Mouse (Mus musculus) erythroid progenitor cell, adult 5-6 weeks (primary cell): Measurements from ENCODE around the gene Armc3. TPM values are rescaled to one million over a fixed set of nuclear protein-coding genes. Genes with fewer than 3 reads are reported as not detected.
"Not testable (repeated sequence)": the region's sequence is repeated elsewhere in the genome, so short reads cannot be mapped to it uniquely, and the experiment has no call there.

Source experiments
- ATAC-seq: replicated peaks from 2 replicates; pipeline ENCODE4 v1.8.0; 2016; ENCODE audit warnings: moderate number of reproducible peaks, mild to moderate bottlenecking, moderate TSS enrichment, inconsistent platforms; ENCODE audit not compliant: poor library complexity, low FRiP score, severe bottlenecking
- total RNA-seq, 2 experiments: library from RNA; stranded (forward) in 1 of 2; stranded (reverse) in 1 of 2; fragments of 150-400 nt in 1 of 2; fragments of 186-747, 209-891 nt in 1 of 2; gene quantifications; 2 replicates each; pipeline versions ENCODE4 v1.2.3 to v1.2.4; 2015 to 2017; ENCODE audit warnings: low replicate concordance in 2 of 2

The Armc3 gene
- total RNA-seq, 2 experiments from 2014 or later: not detected

DNA sequence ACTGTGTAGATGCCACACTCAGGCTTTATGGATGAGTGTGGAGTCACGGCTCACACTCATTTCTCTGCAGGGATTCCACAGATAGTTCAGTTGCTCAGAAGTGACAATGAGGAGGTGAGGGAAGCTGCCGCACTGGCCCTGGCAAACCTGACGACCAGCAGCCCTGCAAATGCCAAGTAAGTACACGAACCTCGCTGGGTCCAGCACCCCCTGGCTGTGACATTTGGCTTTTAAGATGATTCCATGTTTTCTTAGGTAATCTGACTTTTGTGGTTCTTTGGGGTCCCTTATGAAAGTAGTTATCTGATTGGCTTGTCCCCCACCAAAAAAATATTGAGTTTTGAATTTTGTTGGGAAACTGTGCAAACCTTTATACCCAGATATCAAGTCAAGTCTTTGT is 70.9 kb downstream of the Armc3 start:
- no peak for ATAC-seq

DNA sequence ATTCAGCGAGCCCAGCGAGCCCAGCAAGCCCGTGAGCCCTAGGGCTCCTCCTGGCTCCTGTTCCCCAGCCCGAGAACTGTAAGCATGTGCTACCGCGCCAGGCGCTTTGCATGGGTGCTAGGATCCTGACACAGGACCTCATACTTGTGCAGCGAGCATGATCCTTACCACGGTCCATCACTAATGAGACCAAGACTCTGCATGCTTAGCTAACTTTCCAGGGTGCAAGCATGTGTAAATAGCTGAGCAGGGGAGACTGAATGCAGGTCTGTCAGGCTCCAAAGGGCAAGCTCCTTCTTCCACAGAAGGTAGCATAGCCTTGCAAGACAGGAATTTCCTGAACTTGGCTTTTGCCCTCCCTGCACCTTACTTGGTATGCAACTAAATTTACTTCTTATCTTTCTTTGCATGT is 71.6 kb downstream of the Armc3 start:
- no peak for ATAC-seq

DNA sequence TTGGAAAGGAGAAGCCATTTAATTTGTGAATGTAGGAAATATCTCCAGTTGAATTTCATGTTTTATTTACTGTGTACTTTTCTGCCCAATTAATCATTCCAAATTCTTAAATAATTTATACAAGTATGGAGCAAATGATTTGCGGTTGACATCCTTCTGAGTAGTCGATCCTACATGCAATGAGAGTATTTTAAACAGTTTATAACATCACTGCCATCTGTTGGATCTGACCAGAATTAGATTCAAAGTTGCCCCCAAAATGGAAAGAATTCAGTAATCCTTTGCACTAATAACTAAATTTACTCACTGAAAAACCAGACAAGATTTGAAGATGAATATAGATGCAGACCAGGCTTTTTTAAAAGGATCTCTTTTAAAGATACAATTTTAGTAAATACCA is 75.5 kb downstream of the Armc3 start:
- no peak for ATAC-seq

DNA sequence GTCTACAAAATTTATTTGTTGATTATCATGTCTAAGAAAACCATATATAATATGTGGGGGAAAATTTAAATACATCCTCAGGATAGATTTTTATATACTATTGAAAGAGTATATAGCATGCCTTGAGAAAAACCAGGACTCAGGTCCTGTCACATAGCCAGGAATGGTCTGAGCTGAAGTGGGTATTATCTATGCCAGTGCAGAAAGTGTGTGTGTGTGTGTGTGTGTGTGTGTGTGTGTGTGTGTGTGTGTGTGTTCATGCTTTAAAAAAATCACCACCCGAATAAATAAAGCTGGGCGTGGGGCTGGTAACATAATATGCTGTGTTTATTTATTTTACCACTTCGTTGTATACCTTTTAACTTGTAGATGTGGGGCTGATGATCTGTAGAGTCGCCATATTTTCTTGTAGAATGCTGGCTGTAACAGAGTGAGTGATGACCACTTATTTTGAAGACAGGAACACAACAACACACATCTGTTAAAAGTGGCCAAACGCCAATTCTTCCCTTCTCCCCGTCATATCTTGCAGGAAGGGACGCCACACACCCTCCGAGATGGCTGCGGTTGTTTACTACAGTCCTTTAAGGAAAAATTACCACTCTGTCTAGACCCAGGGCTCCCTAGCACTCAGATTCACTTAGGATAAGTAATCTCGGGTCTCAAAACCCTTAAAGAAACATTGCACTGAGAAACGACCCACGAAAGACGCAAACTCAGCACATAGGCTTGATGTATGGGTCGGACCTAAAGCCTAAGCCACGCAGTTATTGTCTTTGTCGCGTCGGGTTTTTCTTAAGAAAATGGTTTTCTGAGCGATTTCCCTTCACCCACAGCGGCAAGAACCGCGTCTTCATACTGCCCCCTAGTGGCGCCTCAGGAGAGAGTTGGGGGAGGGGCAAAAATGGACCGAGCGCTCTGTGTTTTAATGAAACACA is 76.8 kb downstream of the Armc3 start:
- peak; percentile 73 for ATAC-seq

DNA sequence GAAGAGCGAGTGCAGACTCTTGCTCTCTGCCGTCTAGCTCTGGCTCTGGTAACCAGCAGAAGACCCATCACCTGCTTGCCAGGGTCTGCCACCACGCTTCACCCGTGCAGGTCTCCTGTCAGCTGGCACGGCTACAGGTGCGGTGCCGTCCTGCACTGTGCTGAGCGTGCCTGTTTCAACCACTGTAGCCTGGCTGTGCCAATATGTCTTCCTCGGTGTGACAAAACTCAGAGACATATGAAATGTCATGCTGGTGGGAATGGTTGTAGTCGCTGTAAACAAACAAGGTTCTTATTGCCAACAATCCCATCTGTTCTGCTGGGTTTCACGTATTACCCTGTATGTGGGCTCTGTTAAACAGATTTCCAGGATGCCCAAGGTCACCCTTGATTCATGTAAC is 81.2 kb downstream of the Armc3 start:
- no peak for ATAC-seq

DNA sequence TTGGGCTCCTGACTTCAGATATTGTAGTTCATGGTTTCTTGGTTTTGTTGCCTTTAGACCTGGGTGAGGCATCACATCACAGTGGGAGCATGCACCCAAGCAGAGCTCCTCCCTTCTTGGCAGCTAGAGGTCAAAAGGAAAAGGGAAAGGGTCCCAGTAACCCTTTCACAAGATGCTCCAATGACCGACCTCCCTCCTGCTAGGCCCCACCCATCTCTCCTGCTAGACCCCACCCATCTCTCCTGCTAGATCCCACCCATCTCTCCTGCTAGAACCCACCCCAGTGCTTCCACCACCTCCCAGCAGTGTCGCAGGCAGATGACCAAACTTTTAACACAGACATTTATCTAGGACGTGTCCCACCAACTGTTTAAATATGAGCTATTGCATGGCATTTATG is 93.3 kb downstream of the Armc3 start:
- no peak for ATAC-seq

DNA sequence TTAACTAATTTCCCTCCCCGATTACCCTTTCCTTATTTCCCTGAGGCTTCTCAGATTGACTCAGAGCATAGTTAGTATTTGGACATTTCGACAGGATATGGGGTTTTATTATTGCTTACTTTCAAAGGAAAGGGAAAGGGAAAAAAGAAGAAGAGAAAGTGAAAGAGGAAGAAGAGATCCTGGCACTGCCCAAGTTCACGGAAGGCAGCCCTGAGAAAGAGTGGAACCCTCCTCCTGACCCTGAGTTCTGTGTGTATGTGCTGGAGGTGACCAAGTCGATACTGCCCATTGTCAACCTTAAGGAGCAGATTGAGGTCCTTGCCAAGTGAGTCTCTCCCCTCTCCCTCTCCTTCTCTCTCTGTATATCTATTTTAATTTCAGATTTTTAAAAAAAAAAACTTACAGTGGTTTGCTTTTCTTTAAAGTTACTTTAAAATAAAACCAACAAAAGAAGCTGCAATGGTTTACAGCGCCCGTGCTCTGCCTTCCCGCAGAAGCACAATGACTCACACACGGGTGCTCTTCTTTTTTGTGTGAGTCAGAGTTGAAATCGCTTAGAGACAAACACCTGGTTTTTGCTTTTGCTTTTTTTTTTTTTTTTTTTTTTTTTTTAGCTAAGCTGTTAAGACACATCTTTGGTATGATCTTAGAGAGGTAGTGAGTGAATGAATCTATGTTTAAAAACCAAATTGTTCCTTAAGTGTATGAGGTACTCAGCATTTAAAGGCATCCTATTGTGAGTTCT is 101.4 kb downstream of the Armc3 start:
- ATAC-seq: no peak

DNA sequence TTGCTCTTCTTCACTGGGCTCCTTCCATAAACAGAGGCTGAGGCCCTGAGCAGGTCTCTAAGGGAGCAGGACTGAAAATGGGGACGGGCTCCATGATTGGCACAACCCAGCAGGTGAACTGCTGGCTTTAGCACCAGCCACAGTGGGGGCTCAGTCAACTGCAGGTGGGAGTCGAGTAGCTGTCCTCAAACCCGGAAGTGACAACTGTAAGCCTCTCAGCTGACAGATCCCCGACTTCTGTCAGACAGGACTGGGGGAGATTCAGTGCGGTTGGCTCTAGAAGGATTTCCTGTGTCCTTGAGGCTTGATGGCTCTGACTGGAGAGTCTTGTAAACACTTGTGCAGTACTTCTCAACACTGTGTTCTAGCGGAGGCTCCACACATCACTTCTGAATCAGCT is 102.1 kb downstream of the Armc3 start:
- ATAC-seq: no peak

DNA sequence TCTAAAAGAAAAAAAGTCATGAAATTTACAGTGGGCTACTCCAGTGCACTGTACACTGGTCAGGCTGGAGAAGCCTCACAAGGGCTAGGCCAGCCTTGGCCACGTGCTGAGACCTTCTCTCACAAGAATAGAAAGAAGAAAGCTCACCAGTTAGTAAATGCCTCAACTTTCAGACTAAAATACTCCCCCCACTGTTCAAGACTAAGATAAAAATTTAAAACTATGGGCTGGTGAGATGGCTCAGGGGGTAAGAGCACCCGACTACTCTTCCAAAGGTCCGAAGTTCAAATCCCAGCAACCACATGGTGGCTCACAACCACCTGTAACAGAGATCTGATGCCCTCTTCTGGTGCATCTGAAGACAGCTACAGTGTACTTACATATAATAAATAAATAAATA is 104.0 kb downstream of the Armc3 start:
- ATAC-seq: not testable (repeated sequence)

DNA sequence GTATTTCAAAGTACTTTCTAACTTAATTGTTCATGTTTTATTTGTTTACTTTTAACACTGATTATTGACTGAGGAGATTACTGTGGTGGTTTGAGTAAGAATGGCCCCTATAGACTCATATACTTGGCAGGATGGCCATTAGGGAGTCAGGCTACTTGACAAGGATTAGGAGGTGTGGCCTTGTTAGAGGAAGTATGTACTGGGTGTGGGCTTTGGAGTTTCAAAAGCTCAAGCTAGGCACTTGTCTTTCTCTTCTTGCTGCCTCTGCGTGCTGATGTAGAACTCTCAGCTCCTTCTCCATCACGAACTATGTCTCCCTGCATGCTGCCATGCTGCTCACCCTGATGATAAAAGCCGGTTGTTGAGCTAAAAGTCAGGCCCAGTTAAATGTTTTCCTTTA is 111.4 kb downstream of the Armc3 start:
- ATAC-seq: no peak

DNA sequence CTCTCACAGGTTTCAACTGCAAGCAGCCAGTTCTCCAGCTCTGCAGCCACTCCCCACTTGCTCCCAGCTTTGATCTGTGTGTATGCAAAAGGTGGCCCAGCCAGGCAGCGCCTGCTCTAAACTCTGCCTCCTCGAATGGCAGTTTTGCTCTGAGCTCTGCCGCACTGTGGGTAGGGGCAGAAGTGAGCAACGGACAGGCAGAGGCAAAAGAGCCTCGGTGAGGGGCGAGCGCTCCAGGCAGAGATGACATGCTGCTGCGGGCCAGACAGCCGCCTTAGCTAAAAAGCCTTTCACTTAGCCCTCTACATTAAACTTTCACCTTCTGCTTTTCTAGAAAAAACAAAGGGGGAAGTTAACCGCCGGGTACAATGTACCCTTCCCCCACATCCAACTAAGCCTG is 117.0 kb downstream of the Armc3 start:
- no peak for ATAC-seq

DNA sequence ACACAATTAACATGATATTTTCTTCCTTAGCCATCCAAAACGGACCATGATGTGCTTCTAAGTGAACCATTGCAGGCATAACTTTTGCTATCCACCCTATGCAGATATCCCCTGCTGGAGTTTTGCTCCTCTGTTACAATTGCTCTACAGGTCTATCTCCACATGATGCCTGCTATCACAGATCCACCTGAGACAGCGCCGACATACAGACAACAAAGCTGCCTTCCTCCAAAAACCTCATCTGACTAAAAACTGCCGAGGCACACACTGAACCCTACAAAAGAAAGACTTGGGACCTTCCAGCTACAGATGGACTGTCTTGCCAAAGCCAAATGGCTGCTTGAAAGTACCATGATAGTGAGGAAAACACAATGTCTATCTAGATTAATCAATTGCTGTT is 117.6 kb downstream of the Armc3 start:
- ATAC-seq: no peak

DNA sequence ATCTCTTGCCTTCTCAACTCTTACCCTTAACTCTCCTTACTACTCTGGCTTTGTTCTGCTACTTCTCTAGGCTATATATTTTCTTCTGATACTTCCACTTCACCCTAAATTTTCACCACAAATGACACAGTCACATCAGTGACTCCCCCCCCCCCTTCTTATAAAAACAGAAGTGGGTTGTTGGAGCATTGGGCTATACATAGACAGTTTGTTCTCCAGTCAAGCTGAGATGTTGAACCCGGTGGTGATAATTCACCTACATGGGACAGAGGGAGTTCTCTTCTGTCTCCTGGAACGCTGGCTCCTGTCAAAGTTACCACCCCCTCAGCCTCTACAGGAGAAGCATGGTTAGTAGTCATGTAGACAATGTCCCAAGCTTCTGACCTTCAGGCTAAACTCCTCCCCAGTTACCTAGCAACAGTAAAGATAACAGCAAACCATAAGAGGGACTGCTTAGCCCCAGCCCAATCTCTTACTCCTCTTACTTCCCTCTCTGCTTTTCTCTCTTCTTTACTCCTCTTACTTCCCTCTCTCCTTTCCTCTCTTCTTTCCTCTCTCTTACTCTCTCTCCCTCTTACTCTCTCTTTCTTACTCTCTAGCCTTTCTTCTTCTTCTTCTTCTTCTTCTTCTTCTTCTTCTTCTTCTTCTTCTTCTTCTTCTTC is 118.2 kb downstream of the Armc3 start:
- ATAC-seq: not testable (repeated sequence)

DNA sequence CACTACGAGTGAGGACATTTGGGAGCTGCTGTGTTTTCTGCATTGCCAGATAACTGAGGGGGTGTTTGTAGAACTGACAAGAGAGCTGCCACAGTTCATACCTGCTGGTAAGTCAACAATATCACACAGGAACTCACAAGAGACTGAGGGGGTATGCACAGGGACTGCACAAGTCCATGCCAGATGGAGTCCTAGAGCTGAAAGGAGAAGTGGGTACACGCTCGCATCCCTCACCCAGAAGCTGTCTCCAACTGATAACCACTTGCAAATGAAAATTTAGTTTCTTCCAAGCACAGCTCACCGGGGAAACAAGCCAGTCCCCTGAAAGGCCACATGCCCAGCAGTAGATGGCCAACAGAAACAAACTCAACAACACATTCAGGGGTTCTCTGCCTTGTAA is 119.4 kb downstream of the Armc3 start:
- no peak for ATAC-seq

DNA sequence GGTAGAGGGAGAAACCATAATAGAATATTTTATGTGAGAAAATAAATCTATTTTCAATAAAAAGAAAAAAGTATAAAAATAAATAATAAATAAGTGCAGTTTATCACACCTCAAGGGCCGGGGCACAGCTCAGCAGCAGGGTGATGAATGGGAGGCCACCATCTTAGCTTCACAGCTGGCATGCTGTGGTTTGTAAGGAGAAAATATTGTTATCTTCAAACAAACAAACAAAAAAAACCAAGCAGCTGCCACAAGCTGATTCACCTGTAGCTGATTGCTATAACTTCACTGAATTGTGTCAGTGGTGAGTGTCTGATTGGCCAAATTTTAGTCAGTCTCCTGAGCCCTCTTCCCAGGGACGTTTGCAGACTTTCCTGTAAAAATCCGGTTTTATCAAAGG is 120.2 kb downstream of the Armc3 start:
- no peak for ATAC-seq

DNA sequence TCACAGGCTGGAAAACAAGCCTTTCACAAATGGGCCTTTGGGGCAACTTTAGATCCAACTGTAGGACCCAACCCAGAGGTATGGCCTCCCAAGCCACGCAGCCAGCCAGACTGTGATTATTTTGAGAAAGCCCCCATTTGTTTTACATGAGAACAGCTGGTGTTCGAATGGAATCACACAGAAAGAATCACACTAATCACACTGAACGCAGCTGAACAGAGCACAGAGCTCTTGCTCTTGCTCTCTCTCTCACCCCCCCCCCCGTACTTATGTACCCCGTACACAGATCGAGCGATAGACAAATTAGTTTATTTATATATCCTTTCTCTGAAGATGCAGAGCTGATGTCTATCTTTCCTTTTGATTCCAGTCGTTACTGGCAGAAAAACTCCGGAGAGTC is 123.3 kb downstream of the Armc3 start:
- no peak for ATAC-seq

DNA sequence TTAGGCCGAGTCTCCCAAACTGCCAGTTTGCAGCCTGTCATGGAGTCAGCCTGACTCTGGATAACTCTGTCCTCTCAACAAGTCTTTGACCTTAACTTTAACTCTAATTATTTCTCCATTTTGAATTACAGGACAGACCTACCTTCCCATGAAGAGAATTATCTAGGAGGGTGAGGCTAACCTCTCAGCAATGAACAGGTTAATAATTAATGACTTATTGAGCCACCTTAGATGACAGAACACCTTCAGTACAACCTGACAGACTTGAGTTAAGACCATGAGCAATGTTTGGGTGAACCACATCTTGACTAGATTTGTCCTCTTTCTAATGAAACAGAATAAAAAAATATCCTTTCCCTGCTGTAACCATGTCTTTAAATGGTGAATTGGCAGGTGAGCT is 127.3 kb downstream of the Armc3 start:
- no peak for ATAC-seq

DNA sequence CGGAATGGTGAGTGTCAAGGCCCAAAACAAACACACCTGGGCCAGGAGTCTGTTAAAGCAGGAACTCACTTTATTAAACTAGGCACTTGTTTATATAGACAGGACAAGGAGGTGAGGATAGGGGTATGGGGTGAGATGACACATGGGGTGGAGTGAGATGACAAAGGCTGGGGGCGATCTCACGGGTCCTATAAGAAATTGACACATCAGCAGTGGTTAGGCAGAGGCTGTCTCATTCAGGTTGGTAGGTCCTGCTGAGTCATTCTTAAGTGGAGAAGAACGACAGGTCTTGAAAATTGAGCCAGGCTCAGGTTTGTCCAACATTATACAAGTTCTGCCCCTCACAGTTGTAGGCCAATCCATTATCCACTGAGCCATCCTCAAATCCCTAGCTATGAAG is 128.7 kb downstream of the Armc3 start:
- no peak for ATAC-seq

DNA sequence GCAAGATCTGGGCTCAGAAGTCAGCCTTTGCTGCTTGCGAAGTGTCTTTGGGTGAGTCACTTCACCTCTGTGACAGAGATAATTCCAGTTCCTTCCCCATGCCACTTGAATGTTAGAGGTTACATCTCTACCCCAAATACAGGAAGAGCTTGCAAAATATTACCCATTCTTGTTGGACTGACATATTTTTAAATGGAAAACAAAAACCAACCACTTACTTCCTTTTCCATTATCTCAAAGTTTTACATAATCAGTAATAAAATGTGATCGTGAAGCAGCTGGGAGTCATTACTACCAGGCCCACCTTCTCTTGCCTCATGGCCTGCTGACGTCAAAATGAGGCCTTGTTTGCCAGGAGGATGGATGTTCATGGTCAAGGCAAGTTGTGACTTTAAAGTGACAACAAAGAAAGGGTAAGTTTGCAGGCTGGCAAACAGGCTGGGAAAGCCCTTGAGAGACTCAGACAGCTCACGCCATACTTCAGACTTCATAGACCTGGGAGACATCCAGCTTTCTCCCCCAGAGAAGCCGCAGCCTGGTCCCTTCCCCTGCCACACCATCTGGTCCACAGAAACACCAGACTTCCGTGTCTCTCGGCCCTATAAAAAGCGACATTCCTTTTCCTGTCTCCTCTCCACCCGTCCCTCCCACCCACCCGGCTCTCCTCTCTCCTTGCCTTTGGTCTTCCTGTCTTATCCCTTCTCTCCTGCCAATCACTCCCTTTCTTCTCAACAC is 145.0 kb downstream of the Armc3 start:
- no peak for ATAC-seq
